Mouse (Mus musculus) testis, postnatal 14 days (tissue): ENCODE measurements around the gene Esrp2.

Source experiments
- DNase-seq: peaks from one replicate; pipeline ENCODE4 v3.0.0; 2021; ENCODE audit warnings: low spot score

Esrp2 gene

DNA sequence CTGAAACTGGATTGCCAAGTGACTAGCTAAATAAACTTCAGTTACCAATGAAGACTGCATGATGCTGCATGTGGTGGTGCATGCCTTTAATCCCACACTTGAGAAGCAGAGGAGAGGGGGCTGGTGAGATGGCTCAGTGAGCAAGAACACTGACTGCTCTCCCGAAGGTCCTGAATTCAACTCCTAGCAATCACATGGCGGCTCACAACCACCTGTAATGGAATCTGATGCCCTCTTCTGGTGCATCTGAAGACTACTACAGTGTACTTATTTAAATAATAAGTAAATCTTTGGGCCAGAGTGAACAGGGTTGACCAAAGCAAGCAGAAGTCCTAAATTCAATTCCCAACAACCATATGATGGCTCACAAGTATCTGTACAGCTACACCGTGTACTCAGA lies 13.3 kb downstream of the Esrp2 start:
- no peak for DNase-seq

DNA sequence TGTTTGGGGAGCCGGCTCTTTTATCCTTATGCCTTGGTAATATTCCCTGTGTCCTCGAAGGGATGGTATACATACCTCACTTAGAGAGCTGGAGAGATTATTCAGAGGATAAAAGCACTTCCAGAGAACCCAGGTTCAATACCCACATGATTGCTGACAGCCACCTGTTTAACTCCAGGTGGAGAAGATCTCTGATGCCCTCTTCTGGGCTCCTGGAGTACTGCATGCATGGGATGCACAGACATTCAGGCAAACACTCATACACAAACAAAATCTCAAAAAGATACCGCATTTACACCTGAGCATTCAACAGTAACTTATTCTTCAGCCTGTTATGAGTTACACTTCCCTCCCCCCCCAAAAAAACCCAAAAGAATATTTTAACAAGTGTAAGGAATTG lies 20.9 kb downstream of the Esrp2 start:
- DNase-seq, result no peak

DNA sequence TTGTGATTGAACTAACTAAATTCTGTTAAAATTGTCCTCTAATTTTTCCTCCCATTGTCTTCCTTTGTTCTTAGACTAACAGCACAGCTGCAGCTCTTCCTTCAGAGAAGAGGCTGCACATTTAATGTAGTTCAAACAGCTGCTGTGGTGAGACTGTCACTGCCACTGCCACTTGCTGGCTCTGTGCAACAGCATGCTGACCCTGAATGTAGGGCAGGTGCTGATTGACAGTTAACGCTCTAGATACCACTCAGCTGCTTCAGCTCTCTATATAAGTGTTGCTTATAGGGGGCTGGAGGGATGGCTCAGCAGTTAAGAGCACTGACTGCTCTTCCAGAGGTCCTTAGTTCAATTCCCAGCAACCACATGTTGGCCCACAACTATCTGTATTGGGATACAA lies 24.3 kb downstream of the Esrp2 start:
- no peak for DNase-seq

DNA sequence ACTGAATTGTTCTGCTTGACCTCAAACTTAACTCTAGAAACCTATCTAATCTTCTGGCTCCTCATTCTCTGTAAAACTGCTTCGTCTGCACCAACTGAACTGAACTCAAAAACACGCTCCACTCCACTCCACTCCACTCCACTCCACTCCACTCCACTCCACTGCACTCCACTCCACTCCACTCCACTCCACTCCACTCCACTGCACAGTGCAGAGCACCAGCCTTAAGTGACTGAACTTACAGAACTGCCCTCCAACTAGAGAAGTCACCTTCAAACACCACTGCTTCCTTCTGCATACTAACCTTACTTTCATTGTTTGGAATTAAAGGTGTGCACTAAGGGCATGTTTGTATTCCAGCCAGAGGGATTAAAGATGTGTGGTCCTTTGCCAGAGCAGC lies 24.7 kb downstream of the Esrp2 start:
- DNase-seq, result no peak

DNA sequence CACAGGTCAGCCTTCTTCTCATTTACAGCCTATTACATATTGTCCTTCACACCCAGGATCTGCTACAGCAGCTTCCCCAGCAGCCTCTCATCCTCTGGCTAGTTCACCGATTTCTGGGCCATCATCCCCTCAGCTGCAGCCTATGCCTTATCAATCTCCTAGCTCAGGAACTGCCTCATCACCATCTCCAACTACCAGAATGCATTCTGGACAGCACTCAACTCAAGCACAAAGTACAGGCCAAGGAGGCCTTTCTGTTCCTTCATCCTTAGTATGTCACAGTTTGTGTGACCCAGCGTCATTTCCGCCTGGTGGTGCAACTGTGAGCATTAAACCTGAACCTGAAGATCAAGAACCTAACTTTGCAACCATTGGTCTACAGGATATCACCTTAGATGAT lies 28.0 kb downstream of the Esrp2 start:
- DNase-seq, result peak; percentile 30

DNA sequence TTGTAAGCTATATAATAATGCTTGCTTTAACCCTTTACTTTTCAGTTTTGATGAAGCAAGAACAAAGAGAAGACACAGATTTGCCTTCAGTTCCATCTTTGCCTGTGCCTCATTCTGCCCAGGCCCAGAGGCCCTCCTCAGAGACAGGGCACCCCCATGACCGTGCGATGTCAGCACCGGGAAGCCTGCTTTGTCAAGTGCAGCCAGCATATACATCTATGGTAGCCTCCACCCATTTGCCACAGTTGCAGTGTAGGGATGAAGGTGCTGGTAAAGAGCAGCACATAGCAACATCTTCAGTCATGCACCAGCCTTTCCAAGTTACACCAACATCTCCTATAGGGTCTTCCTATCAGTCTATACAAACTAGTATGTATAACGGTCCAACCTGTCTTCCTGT lies 28.7 kb downstream of the Esrp2 start:
- peak; percentile 29 for DNase-seq

DNA sequence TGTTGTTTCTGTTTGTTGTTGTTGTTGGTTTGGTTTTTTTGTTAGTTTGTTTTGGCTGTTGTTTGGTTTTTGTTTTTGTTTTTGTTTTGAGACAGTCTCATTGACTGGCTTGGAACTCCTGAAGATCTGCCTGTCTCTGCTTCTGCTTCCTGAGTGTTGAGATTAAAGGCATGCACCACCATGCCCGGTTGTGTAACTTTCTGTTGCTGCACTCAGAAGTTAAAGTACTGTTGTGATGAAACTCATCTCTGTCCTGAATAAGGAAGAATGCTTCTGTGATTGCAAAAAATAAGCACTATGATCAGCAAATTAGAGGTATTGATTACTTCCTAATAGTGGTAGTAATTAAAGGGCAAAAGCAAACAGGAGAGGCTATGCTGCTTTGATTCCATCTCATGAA lies 30.6 kb downstream of the Esrp2 start:
- DNase-seq, result no peak

DNA sequence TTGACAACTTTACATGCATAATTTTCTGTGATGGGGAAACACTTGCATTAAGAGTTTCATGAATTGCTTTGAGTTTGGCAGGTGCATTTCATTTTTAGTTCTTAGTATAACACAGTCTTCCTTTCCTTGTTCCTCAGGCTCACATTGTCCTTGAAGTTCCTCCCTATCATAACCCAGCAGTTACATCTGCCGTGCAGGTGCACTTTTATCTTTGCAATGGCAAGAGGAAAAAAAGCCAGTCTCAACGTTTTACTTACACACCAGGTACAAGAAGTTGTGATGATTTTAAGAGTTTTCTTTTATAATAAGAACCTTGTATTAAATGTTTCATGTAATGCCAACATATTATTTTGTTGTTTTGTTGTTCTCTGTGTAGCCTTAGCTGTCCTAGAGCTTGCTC lies 32.9 kb downstream of the Esrp2 start:
- no peak for DNase-seq

DNA sequence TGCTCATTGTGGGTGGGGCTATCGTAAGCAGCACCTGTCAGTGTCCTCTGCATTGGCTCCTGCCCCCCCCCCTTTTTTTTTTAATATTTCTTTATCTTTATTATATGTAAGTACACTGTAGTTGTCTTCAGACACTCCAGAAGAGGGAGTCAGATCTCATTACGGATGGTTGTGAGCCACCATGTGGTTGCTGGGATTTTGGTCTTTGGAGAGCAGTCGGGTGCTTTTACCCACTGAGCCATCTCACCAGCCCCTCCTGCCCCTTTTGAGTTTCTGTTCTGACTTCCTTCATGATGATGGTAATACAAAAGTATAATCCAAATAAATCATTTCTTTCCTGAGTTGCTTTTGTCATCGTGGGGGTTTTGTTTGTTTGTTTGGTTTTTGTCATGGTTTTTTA lies 34.5 kb downstream of the Esrp2 start:
- no peak for DNase-seq
